Comparison of ENCODE assay signal across 8 mouse cellular contexts in the genomic region with DNA sequence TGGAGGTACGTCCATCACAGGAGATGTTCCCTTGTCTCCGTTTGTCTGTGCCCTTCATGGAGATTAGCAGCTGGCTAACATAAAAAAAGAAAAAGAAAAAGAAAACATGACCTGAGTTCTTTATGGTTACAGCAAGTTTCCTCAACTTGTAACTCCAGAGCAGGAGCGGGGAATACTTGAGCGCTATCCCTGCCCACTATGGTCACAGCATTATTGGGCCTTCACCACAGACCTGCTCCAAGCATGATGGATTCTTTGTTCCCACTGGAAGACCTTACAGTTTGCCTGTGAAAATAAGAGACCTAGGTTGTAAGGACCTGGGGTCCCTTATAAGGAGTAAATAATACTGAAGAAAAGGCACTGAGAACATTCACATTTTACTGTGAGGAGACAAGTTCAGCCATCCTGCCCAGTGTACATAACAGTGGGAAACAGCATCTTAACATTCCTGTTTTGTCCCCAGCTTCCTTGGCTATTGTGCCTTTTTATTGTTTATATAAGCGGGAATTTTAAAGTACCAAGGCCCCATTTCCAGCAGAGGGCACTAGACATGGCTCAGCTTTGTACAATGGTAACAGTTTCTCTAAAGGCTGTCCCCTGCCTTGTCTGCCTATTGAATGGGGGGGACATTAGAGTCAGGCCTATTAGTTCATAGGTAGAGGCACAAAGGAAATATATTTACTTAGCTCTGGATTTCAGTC. TPM values are rescaled to one million over a fixed set of nuclear protein-coding genes. Genes with fewer than 3 reads are reported as not detected.
DNase-seq lines count a peak whose midpoint lies in the region; ATAC-seq and TF ChIP-seq lines count a peak whose summit lies in the region.

No protein-coding gene starts in this region.

- no peak for TF ChIP-seq POLR2A in kidney, adult 2 months (IDR thresholded peaks at IDR 0.05; ENCODE audit: low read depth, low read length)

- H3K27ac ChIP-seq in kidney, adult 2 months (ENCODE audit: insufficient read depth, low read depth, low read length), result peak overlapping the region; percentile 4; the same call in 1 of the 2 replicates
- peak overlapping the region; percentile 93; the same call in 1 of the 2 replicates for H3K27ac ChIP-seq in forebrain, embryonic 14.5 days (ENCODE audit: low read depth, low read length)
- H3K27ac ChIP-seq in midbrain, embryonic 15.5 days, result peak overlapping the region; percentile 96

- DNase-seq in kidney, adult 2 months, result peak; percentile 67
- no peak for DNase-seq in kidney, adult 18-20 months
- peak; percentile 70 for DNase-seq in NIH3T3 (ENCODE audit: low read depth)
- DNase-seq in forebrain, embryonic 14.5 days (ENCODE audit: low spot score), result peak; percentile 75
- DNase-seq in kidney, postnatal 4 days, result peak; percentile 43 to 64
- no peak for DNase-seq in spleen, adult 18-20 months

- WGBS in kidney, adult 2 months, result 58% methylated on average over 5 of the region's 5 CpGs
- 69% methylated on average over 5 of the region's 5 CpGs for WGBS in forebrain, embryonic 14.5 days
- 70% methylated on average over 5 of the region's 5 CpGs for WGBS in midbrain, embryonic 15.5 days

- H3K4me2 ChIP-seq in forebrain, embryonic 14.5 days (ENCODE audit: low read length), result peak overlapping the region; percentile 87
- peak overlapping the region; percentile 75; the same call in 1 of the 2 replicates for H3K4me2 ChIP-seq in midbrain, embryonic 15.5 days

- H3K4me1 ChIP-seq in kidney, adult 2 months (ENCODE audit: control insufficient read depth, insufficient read depth, low read length), result peaks cover 28% of the 10 kb centered on the region; the same call in 1 of the 2 replicates
- H3K4me1 ChIP-seq in forebrain, embryonic 14.5 days (ENCODE audit: control insufficient read depth, insufficient read depth, low read length), result peaks cover 20% of the 10 kb centered on the region
- peaks cover 39% of the 10 kb centered on the region for H3K4me1 ChIP-seq in midbrain, embryonic 15.5 days

- no peak overlapping the region for H3K4me3 ChIP-seq in kidney, adult 2 months (ENCODE audit: insufficient read depth, low read depth, low read length)
- no peak overlapping the region for H3K4me3 ChIP-seq in forebrain, embryonic 14.5 days (ENCODE audit: low read depth, low read length)
- H3K4me3 ChIP-seq in midbrain, embryonic 15.5 days, result no peak overlapping the region

- peaks cover 11% of the 10 kb centered on the region for H3K36me3 ChIP-seq in kidney, adult 2 months (ENCODE audit: control insufficient read depth, insufficient read depth, low read length)
- H3K36me3 ChIP-seq in forebrain, embryonic 14.5 days (ENCODE audit: control insufficient read depth, insufficient read depth, low read length), result peaks cover 33% of the 10 kb centered on the region
- H3K36me3 ChIP-seq in midbrain, embryonic 15.5 days (replicated peaks), result peaks cover 21% of the 10 kb centered on the region

- no peak for ATAC-seq in forebrain, embryonic 14.5 days
- no peak for ATAC-seq in midbrain, embryonic 15.5 days (replicated peaks)
- no peak for ATAC-seq in erythroid progenitor cell, adult 5-6 weeks (replicated peaks; ENCODE audit: low FRiP score, poor library complexity, severe bottlenecking)

- no peaks in the 10 kb centered on the region for H3K9me3 ChIP-seq in forebrain, embryonic 14.5 days (replicated peaks; ENCODE audit: control insufficient read depth, low read length)
- H3K9me3 ChIP-seq in midbrain, embryonic 15.5 days, result no peaks in the 10 kb centered on the region

- TF ChIP-seq CTCF in kidney, adult 2 months (conservative IDR thresholded peaks at IDR 0.05; ENCODE audit: insufficient read depth, insufficient read length, low read depth, low read length), result peak; percentile 42

- no peaks in the 10 kb centered on the region for H3K27me3 ChIP-seq in kidney, adult 2 months (replicated peaks; ENCODE audit: control insufficient read depth, insufficient read depth, low read length)
- no peaks in the 10 kb centered on the region for H3K27me3 ChIP-seq in forebrain, embryonic 14.5 days (replicated peaks; ENCODE audit: control insufficient read depth, insufficient read depth, low read length)
- H3K27me3 ChIP-seq in midbrain, embryonic 15.5 days (replicated peaks), result no peaks in the 10 kb centered on the region

- H3K9ac ChIP-seq in forebrain, embryonic 14.5 days (ENCODE audit: low read length), result no peak overlapping the region
- no peak overlapping the region for H3K9ac ChIP-seq in midbrain, embryonic 15.5 days

RNA-seq across cellular contexts. Expression of gene Ppp1r10, which starts 4.8 kb away (rescaled TPM):
- polyA plus RNA-seq in kidney, adult 2 months (2012; rRNA removed), result 24.3 and 26.6 TPM in 2 replicates
- polyA plus RNA-seq in forebrain, embryonic 14.5 days (2014; fragmentation: Nextera tagmentation; extraction: Ambion mirVana), result 34.9 and 44.5 TPM in 2 replicates
- 47.1 and 47.8 TPM in 2 replicates for polyA plus RNA-seq in midbrain, embryonic 15.5 days (2015; fragmentation: Nextera tagmentation; extraction: Ambion mirVana)
- 53.7 and 90.1 TPM in 2 replicates for total RNA-seq in erythroid progenitor cell, adult 5-6 weeks (2015; ENCODE audit: low replicate concordance)
- 67.5 and 87.5 TPM in 2 replicates for total RNA-seq in erythroid progenitor cell, adult 5-6 weeks (2017; ENCODE audit: low replicate concordance)

RNA-seq across cellular contexts. Expression of gene Mrps18b, which starts 4.8 kb away (rescaled TPM):
- 91.4 and 94.1 TPM in 2 replicates for polyA plus RNA-seq in kidney, adult 2 months (2012; rRNA removed)
- 58.4 and 68.8 TPM in 2 replicates for polyA plus RNA-seq in forebrain, embryonic 14.5 days (2014; fragmentation: Nextera tagmentation; extraction: Ambion mirVana)
- 49.3 and 54.2 TPM in 2 replicates for polyA plus RNA-seq in midbrain, embryonic 15.5 days (2015; fragmentation: Nextera tagmentation; extraction: Ambion mirVana)
- total RNA-seq in erythroid progenitor cell, adult 5-6 weeks (2015; ENCODE audit: low replicate concordance), result 16.9 and 18.0 TPM in 2 replicates
- 13.5 and 50.5 TPM in 2 replicates for total RNA-seq in erythroid progenitor cell, adult 5-6 weeks (2017; ENCODE audit: low replicate concordance)

RNA-seq across cellular contexts. Expression of gene Atat1, which starts 11.1 kb away (rescaled TPM):
- 42.9 and 54.6 TPM in 2 replicates for polyA plus RNA-seq in kidney, adult 2 months (2012; rRNA removed)
- 313 and 439 TPM in 2 replicates for polyA plus RNA-seq in forebrain, embryonic 14.5 days (2014; fragmentation: Nextera tagmentation; extraction: Ambion mirVana)
- polyA plus RNA-seq in midbrain, embryonic 15.5 days (2015; fragmentation: Nextera tagmentation; extraction: Ambion mirVana), result 482 and 507 TPM in 2 replicates
- total RNA-seq in erythroid progenitor cell, adult 5-6 weeks (2015; ENCODE audit: low replicate concordance), result 7.6 and 26.0 TPM in 2 replicates
- 3.0 and 4.0 TPM in 2 replicates for total RNA-seq in erythroid progenitor cell, adult 5-6 weeks (2017; ENCODE audit: low replicate concordance)

RNA-seq across cellular contexts. Expression of gene 2310061I04Rik, which starts 23.8 kb away (rescaled TPM):
- polyA plus RNA-seq in kidney, adult 2 months (2012; rRNA removed), result 118 and 132 TPM in 2 replicates
- 30.4 and 34.3 TPM in 2 replicates for polyA plus RNA-seq in forebrain, embryonic 14.5 days (2014; fragmentation: Nextera tagmentation; extraction: Ambion mirVana)
- polyA plus RNA-seq in midbrain, embryonic 15.5 days (2015; fragmentation: Nextera tagmentation; extraction: Ambion mirVana), result 68.2 and 72.8 TPM in 2 replicates
- total RNA-seq in erythroid progenitor cell, adult 5-6 weeks (2015; ENCODE audit: low replicate concordance), result 37.7 and 68.5 TPM in 2 replicates
- total RNA-seq in erythroid progenitor cell, adult 5-6 weeks (2017; ENCODE audit: low replicate concordance), result 2.9 and 3.7 TPM in 2 replicates

RNA-seq across cellular contexts. Expression of gene Dhx16, which starts 41.4 kb away (rescaled TPM):
- polyA plus RNA-seq in kidney, adult 2 months (2012; rRNA removed), result 50.1 and 65.0 TPM in 2 replicates
- polyA plus RNA-seq in forebrain, embryonic 14.5 days (2014; fragmentation: Nextera tagmentation; extraction: Ambion mirVana), result 29.3 and 31.8 TPM in 2 replicates
- 36.3 and 40.4 TPM in 2 replicates for polyA plus RNA-seq in midbrain, embryonic 15.5 days (2015; fragmentation: Nextera tagmentation; extraction: Ambion mirVana)
- total RNA-seq in erythroid progenitor cell, adult 5-6 weeks (2015; ENCODE audit: low replicate concordance), result 139 and 201 TPM in 2 replicates
- total RNA-seq in erythroid progenitor cell, adult 5-6 weeks (2017; ENCODE audit: low replicate concordance), result 73.1 and 118 TPM in 2 replicates

Comparison
In these comparisons a context has a peak if more than half of its experiments do, and no peak if none do; other contexts are left out.
1. DNase-seq: peak in kidney, adult 2 months (single experiment), NIH3T3 (single experiment), forebrain, embryonic 14.5 days (single experiment) and kidney, postnatal 4 days (2 of 2); none in kidney, adult 18-20 months (single experiment) and spleen, adult 18-20 months (0 of 2).
2. H3K27ac ChIP-seq: peak in every context shown above with its lines; median percentile 96 in midbrain, embryonic 15.5 days; 93 in forebrain, embryonic 14.5 days; 4 in kidney, adult 2 months.